Mouse (Mus musculus): ENCODE measurements around the gene Scgb2b12. TPM values are rescaled to one million over a fixed set of nuclear protein-coding genes. Genes with fewer than 3 reads are reported as not detected.
"Not testable (repeated sequence)": the region's sequence is repeated elsewhere in the genome, so short reads cannot be mapped to it uniquely, and the experiment has no call there.

Scgb2b12 gene
- not detected in 2 replicates for polyA plus RNA-seq (2012)

DNA sequence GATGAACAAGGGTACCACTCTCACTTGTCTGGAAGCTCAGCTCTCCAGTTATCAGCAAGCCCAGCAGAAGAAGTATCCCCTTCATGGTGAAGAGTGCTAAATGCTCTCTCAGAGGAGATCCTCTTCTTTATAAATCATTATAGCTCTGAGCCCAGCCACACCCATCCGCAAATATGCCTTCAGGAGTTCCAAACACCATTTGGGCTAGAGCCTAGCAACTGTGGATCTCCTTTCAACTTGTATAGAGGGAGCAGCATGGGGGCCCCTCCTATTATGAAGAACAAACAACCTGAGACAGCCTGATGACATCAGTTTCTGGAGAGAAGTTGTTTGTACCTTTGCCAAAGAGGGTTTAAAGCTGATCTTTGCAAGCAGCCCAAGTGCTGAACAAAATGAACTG, at the start of gene Scgb2b12:
TSS of gene Scgb2b12 (minus strand) at position 101 of the 400 bp plus-strand sequence.
- H3K36me3 ChIP-seq (ENCODE audit: control insufficient read depth); H3K27me3 ChIP-seq (ENCODE audit: control insufficient read depth); H3K4me3 ChIP-seq (replicated peaks); H3K9me3 ChIP-seq (ENCODE audit: control insufficient read depth, low read length); H3K4me1 ChIP-seq (ENCODE audit: control insufficient read depth): not testable (repeated sequence)

DNA sequence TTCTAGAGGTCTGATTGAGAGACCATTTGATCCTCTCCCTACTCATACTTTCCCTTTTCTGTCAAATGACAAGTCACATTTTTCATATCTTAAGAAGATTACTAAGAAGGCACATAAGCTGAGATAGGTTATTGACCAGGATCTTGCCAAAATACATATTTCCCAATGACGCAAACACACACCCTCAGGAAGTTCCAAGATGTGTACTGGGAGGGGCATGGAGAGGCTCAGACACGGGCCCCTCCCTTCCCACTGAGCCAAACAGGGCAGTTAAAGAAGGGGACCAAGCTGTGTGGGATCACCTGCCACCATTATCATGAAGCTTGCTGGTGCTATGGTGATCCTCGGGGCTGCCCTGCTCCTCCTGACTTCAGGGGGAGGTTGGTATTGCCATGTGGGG, 6.8 kb upstream of the Scgb2b12 start, which contains the start of gene Scgb1b12:
TSS of gene Scgb1b12 (plus strand) at position 301 of the 400 bp plus-strand sequence.
- H3K36me3 ChIP-seq (ENCODE audit: control insufficient read depth); H3K4me1 ChIP-seq (ENCODE audit: control insufficient read depth); H3K27me3 ChIP-seq (ENCODE audit: control insufficient read depth); H3K9me3 ChIP-seq (ENCODE audit: control insufficient read depth, low read length); H3K4me3 ChIP-seq (replicated peaks): not testable (repeated sequence)

Other genes with a start within 250 kb of the Scgb2b12 start
- gene Scgb1b10, start 226.4 kb downstream of the Scgb2b12 start, polyA plus RNA-seq (2012): not detected in 2 replicates
- not detected in 2 replicates for gene Scgb2b11, start 116.1 kb downstream of the Scgb2b12 start, polyA plus RNA-seq (2012)
- gene Scgb1b11, start 104.4 kb downstream of the Scgb2b12 start, polyA plus RNA-seq (2012): not detected in 2 replicates
- not detected in 2 replicates for gene Scgb1b12, start 6.9 kb upstream of the Scgb2b12 start, polyA plus RNA-seq (2012)
- not detected in 2 replicates for gene Scgb1b29, start 114.3 kb upstream of the Scgb2b12 start, polyA plus RNA-seq (2012)

All from erythroblast, embryonic 14.5 days (primary cell).